Comparison of ENCODE assay signal across 8 mouse cellular contexts in genomic region chr11:59662877-59663775, GRCm38 (mm10). TPM values are rescaled to one million over a fixed set of nuclear protein-coding genes. Genes with fewer than 3 reads are reported as not detected.
A peak's percentile ranks its signal among the peaks of the same experiment; 100 is the strongest.
DNase-seq lines count a peak whose midpoint lies in the region; ATAC-seq lines count a peak whose summit lies in the region.

No protein-coding gene starts in this region.

- H3K4me1 ChIP-seq in forebrain, embryonic 16.5 days (replicated peaks; ENCODE audit: control insufficient read depth, insufficient read depth, low read length): peaks cover 33% of the 10 kb centered on the region
- peaks cover 51% of the 10 kb centered on the region for H3K4me1 ChIP-seq in midbrain, embryonic 15.5 days

- H3K9ac ChIP-seq in forebrain, embryonic 16.5 days (replicated peaks; ENCODE audit: low read depth, low read length): peak overlapping the region; percentile 84
- peak overlapping the region; percentile 89 for H3K9ac ChIP-seq in midbrain, embryonic 15.5 days

- peak; percentile 8; the same call in 1 of the 2 replicates for ATAC-seq in forebrain, embryonic 16.5 days
- ATAC-seq in midbrain, embryonic 15.5 days (replicated peaks): peak; percentile 41; the same call in 1 of the 2 replicates
- no peak for ATAC-seq in monocyte, adult 5-6 weeks (replicated peaks; ENCODE audit: insufficient number of reproducible peaks, low FRiP score, low TSS enrichment, poor library complexity, severe bottlenecking)

- DNase-seq in adrenal gland, adult (ENCODE audit: inconsistent age in 2 of 2, low spot score in 1 of 2): peak; percentile 48 to 64
- DNase-seq in adrenal gland, postnatal 4 days (ENCODE audit: low spot score in 2 of 2): no peak
- DNase-seq in spleen, postnatal 36 days (ENCODE audit: low spot score in 2 of 2): peak; percentile 7 to 8
- no peak for DNase-seq in spleen, postnatal 14 days (ENCODE audit: low spot score in 2 of 2)
- peak; percentile 22 to 39 for DNase-seq in kidney, postnatal 4 days

- WGBS in forebrain, embryonic 16.5 days: 4% methylated on average over 30 of the region's 30 CpGs
- WGBS in midbrain, embryonic 15.5 days: 5% methylated on average over 30 of the region's 30 CpGs

- no peaks in the 10 kb centered on the region for H3K36me3 ChIP-seq in forebrain, embryonic 16.5 days (ENCODE audit: control insufficient read depth, insufficient read depth)
- H3K36me3 ChIP-seq in midbrain, embryonic 15.5 days (replicated peaks): no peaks in the 10 kb centered on the region

- peak overlapping the region; percentile 84 for H3K4me2 ChIP-seq in forebrain, embryonic 16.5 days (ENCODE audit: low read length)
- H3K4me2 ChIP-seq in midbrain, embryonic 15.5 days: peak overlapping the region; percentile 81

- peak overlapping the region; percentile 31; the same call in 1 of the 2 replicates for H3K27ac ChIP-seq in forebrain, embryonic 16.5 days (ENCODE audit: low read length)
- H3K27ac ChIP-seq in midbrain, embryonic 15.5 days: peak overlapping the region; percentile 92

- H3K4me3 ChIP-seq in forebrain, embryonic 16.5 days (replicated peaks; ENCODE audit: low read length): peak overlapping the region; percentile 58
- H3K4me3 ChIP-seq in midbrain, embryonic 15.5 days: peak overlapping the region; percentile 68

- no peaks in the 10 kb centered on the region for H3K27me3 ChIP-seq in forebrain, embryonic 16.5 days (replicated peaks; ENCODE audit: control insufficient read depth, insufficient read depth, low read length)
- no peaks in the 10 kb centered on the region for H3K27me3 ChIP-seq in midbrain, embryonic 15.5 days (replicated peaks)

- no peaks in the 10 kb centered on the region for H3K9me3 ChIP-seq in forebrain, embryonic 16.5 days (ENCODE audit: control insufficient read depth, low read length)
- no peaks in the 10 kb centered on the region for H3K9me3 ChIP-seq in midbrain, embryonic 15.5 days

RNA-seq across cellular contexts. Expression of gene Mprip, which starts 2.0 kb away (rescaled TPM):
- 100 to 1,000 TPM; 235 to 240 TPM for total RNA-seq in adrenal gland, postnatal 4 days (2021)
- 51.7 and 51.9 TPM in 2 replicates for polyA plus RNA-seq in forebrain, embryonic 16.5 days (2015; fragmentation: Nextera tagmentation; extraction: Ambion mirVana)
- polyA plus RNA-seq in midbrain, embryonic 15.5 days (2015; fragmentation: Nextera tagmentation; extraction: Ambion mirVana): 77.5 and 85.4 TPM in 2 replicates
- total RNA-seq in monocyte, adult 5-6 weeks (2017): 38.2 to 66.7 TPM (median 55.7 TPM) in 3 replicates

Comparison
In these comparisons a context has a peak if more than half of its experiments do, and no peak if none do; other contexts are left out.
1. DNase-seq: peak in adrenal gland, adult (2 of 2), spleen, postnatal 36 days (2 of 2) and kidney, postnatal 4 days (2 of 2); none in adrenal gland, postnatal 4 days (0 of 2) and spleen, postnatal 14 days (0 of 2).